22 mouse cellular contexts compared by ENCODE assay signal in genomic region chr9:29092443-29092842, GRCm38 (mm10).
DNase-seq lines count a peak whose midpoint lies in the region; ATAC-seq and TF ChIP-seq lines count a peak whose summit lies in the region.
"Had no signal": no experiment of that assay in that cellular context is flagged by ENCODE, and none has a peak within 500 bp of the region (broad histone marks: within the 10 kb centered on the region; RNA-seq: fewer than 3 reads in every experiment).

No protein-coding gene starts in this region.

- no peak for TF ChIP-seq CTCF in hindbrain, postnatal 0 days (IDR thresholded peaks at IDR 0.05; ENCODE audit: low read depth)
- no peak for TF ChIP-seq CTCF in Patski (IDR thresholded peaks at IDR 0.05)

- H3K9me3 ChIP-seq in heart, embryonic 11.5 days (replicated peaks; ENCODE audit: control insufficient read depth, low read length) = no peaks in the 10 kb centered on the region
- no peaks in the 10 kb centered on the region for H3K9me3 ChIP-seq in hindbrain, postnatal 0 days (ENCODE audit: low read length)
- H3K9me3 ChIP-seq in hindbrain, embryonic 12.5 days (replicated peaks) = no peaks in the 10 kb centered on the region
- H3K9me3 ChIP-seq: embryonic facial prominence, embryonic 12.5 days; heart, embryonic 10.5 days; limb, embryonic 12.5 days had no signal

- no peak overlapping the region for H3K4me3 ChIP-seq in heart, embryonic 11.5 days (ENCODE audit: low read depth, low read length)
- H3K4me3 ChIP-seq in hindbrain, postnatal 0 days (ENCODE audit: low read length) = no peak overlapping the region
- no peak overlapping the region for H3K4me3 ChIP-seq in hindbrain, embryonic 12.5 days
- H3K4me3 ChIP-seq: embryonic facial prominence, embryonic 12.5 days; heart, embryonic 10.5 days; limb, embryonic 12.5 days had no signal

- H3K36me3 ChIP-seq in heart, embryonic 11.5 days (ENCODE audit: control insufficient read depth, insufficient read depth, low read length) = no peaks in the 10 kb centered on the region
- no peaks in the 10 kb centered on the region for H3K36me3 ChIP-seq in hindbrain, postnatal 0 days (ENCODE audit: insufficient read depth, low read length)
- H3K36me3 ChIP-seq in hindbrain, embryonic 12.5 days = no peaks in the 10 kb centered on the region
- H3K36me3 ChIP-seq: embryonic facial prominence, embryonic 12.5 days; heart, embryonic 10.5 days; limb, embryonic 12.5 days had no signal

- no peak overlapping the region for H3K9ac ChIP-seq in heart, embryonic 11.5 days (ENCODE audit: low read depth, low read length)
- H3K9ac ChIP-seq in hindbrain, postnatal 0 days (replicated peaks; ENCODE audit: low read length) = no peak overlapping the region
- H3K9ac ChIP-seq in hindbrain, embryonic 12.5 days = no peak overlapping the region
- H3K9ac ChIP-seq: embryonic facial prominence, embryonic 12.5 days; forebrain, postnatal 0 days; limb, embryonic 12.5 days; liver, postnatal 0 days had no signal

- in situ Hi-C loops in Patski (cut with MboI; ENCODE audit: low pct_unique_long_range_greater_than_20kb) = no loop called here

- CTCF ChIA-PET in Patski (lab: Charles Lee) = interaction anchor here (1.2 kb wide), 1 partner anchor 15 kb away, joined by 3 read pairs; no protein-coding TSS in a partner anchor

- no peak for ATAC-seq in heart, embryonic 11.5 days (replicated peaks; ENCODE audit: insufficient number of reproducible peaks, low FRiP score, low TSS enrichment)
- ATAC-seq in hindbrain, postnatal 0 days = peak; percentile 56
- ATAC-seq in hindbrain, embryonic 12.5 days (ENCODE audit: low FRiP score) = no peak
- ATAC-seq in Patski = peak; percentile 92
- ATAC-seq: forebrain, postnatal 0 days; liver, postnatal 0 days had no signal

- H3K4me2 ChIP-seq in heart, embryonic 11.5 days = no peak overlapping the region
- H3K4me2 ChIP-seq in hindbrain, postnatal 0 days (ENCODE audit: low read depth, low read length) = no peak overlapping the region
- no peak overlapping the region for H3K4me2 ChIP-seq in hindbrain, embryonic 12.5 days (replicated peaks)
- H3K4me2 ChIP-seq: embryonic facial prominence, embryonic 12.5 days; limb, embryonic 12.5 days; liver, embryonic 11.5 days; midbrain, embryonic 11.5 days had no signal

- POLR2A ChIA-PET in Patski (lab: Charles Lee) = no interaction called here

- H3K4me1 ChIP-seq in heart, embryonic 11.5 days (ENCODE audit: control insufficient read depth, insufficient read depth, low read length) = peaks cover 2% of the 10 kb centered on the region; the same call in 1 of the 2 replicates
- H3K4me1 ChIP-seq in hindbrain, postnatal 0 days (ENCODE audit: insufficient read depth, low read length) = no peaks in the 10 kb centered on the region
- no peaks in the 10 kb centered on the region for H3K4me1 ChIP-seq in hindbrain, embryonic 12.5 days
- H3K4me1 ChIP-seq: embryonic facial prominence, embryonic 12.5 days; heart, embryonic 10.5 days; limb, embryonic 12.5 days had no signal

- H3K27me3 ChIP-seq in heart, embryonic 11.5 days (ENCODE audit: control insufficient read depth, insufficient read depth, low read length) = no peaks in the 10 kb centered on the region
- H3K27me3 ChIP-seq in hindbrain, postnatal 0 days (ENCODE audit: insufficient read depth, low read length) = no peaks in the 10 kb centered on the region
- H3K27me3 ChIP-seq in hindbrain, embryonic 12.5 days = no peaks in the 10 kb centered on the region
- no peaks in the 10 kb centered on the region for H3K27me3 ChIP-seq in Patski
- H3K27me3 ChIP-seq: embryonic facial prominence, embryonic 12.5 days; limb, embryonic 12.5 days had no signal

- no peak overlapping the region for H3K27ac ChIP-seq in heart, embryonic 11.5 days (ENCODE audit: low read depth, low read length)
- no peak overlapping the region for H3K27ac ChIP-seq in hindbrain, postnatal 0 days
- no peak overlapping the region for H3K27ac ChIP-seq in hindbrain, embryonic 12.5 days
- H3K27ac ChIP-seq: embryonic facial prominence, embryonic 12.5 days; heart, embryonic 10.5 days; limb, embryonic 12.5 days had no signal

- peak; percentile 78 for DNase-seq in heart, adult 11 months
- no peak for DNase-seq in hindbrain, postnatal 0 days (ENCODE audit: low spot score)
- DNase-seq in ES-CJ7 (ENCODE audit: low read depth, low spot score) (peak; percentile 4), Patski (ENCODE audit: low read depth, low spot score) (no peak)
- DNase-seq in frontal cortex, postnatal 14 days (ENCODE audit: low spot score in 2 of 2) = no peak
- DNase-seq: B cell, adult 2 months; cerebellum, adult 18-20 months; cerebellum, postnatal 25 days; forebrain, postnatal 0 days; gastrocnemius, postnatal 36 days; kidney, adult 18-20 months; kidney, postnatal 4 days; liver, postnatal 0 days; thymus, adult 18-20 months; thymus, postnatal 36 days had no signal

Comparison
In these comparisons a context has a peak if more than half of its experiments do, and no peak if none do; other contexts are left out.
1. ATAC-seq: peak in hindbrain, postnatal 0 days (single experiment) and Patski (single experiment); none in heart, embryonic 11.5 days (single experiment) and hindbrain, embryonic 12.5 days (single experiment).
2. DNase-seq: peak in heart, adult 11 months (single experiment) and ES-CJ7 (single experiment); none in hindbrain, postnatal 0 days (single experiment), Patski (single experiment) and frontal cortex, postnatal 14 days (0 of 2).